Mouse (Mus musculus): ENCODE results near the gene Ank3.

GRCm38 (mm10) chr10:69777065-69777645 is 378.6 kb downstream of the Ank3 start:
- no peak for TF ChIP-seq POLR2A (IDR thresholded peaks at IDR 0.05; ENCODE audit: low read depth, low read length)
- no peak for TF ChIP-seq CTCF (conservative IDR thresholded peaks at IDR 0.05; ENCODE audit: insufficient read depth, insufficient read length, low read depth, low read length)
